Mouse (Mus musculus) spleen, adult 18-20 months (tissue): ENCODE results near the gene Slc22a22.

Experiments used
- DNase-seq, 2 experiments: peaks; one replicate each; pipeline ENCODE4 v3.0.0; 2022; ENCODE audit warnings: mixed read lengths in 2 of 2

Gene Slc22a22

GRCm38 (mm10) chr15:57477525-57477924, at the start of gene Slc22a22:
TSS of gene Slc22a22 (minus strand) at chr15:57477625.
- DNase-seq: no peak

DNA sequence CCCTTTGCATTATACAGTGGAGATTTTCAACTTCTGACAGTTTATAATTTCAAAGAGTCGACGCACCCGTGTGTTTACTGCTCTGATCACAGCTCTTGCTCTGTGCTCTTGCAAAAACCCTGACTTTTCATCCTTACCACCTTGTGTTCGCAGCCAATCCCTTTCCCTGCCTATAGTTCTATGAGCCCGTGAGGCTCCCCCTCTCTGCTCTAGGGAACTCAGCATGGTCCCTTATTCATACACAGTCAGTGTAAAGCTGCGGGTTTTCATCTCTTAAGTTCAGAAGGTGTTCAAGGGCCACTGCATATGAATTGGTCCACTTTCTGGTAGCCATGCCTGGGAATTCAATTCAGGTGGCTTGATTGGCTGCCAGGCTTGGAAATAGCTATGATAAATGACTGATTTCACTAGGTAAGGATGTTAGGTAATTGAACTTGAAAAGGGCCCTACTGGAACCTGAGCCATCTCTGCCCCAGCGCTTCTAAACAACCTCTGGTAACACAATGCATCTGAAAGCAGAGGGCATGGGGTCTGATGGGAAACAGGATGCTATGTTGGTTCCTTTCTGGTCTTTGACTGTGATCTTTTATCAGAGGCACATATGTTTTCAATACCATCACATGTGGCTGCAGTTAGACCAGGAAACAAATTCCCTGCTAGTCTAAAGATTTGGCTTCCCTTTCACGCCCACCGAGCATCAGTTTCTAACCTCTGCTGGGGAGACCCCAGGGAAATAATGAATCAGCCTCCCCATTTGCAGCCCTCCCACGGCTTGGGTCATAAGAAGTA, 46.3 kb upstream of the Slc22a22 start:
- no peak for DNase-seq

DNA sequence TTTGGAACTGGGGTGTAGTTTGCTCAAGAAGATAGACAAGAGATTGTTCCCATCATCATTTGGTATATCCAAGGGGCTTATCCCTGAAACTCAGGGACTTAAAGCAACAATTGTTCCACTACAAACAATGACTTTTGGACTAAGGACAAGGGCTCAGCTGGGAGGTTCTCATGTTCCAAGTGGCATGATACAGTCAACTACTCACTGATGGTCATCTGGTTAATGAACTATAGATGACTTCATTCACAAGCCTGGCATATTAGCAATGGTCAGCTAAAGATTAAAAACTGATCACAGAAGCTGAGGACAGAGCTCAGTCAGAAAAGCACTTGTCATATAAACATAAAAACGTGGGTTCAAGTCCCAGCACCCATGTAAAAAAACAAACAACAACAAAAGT, 44.7 kb upstream of the Slc22a22 start:
- DNase-seq: no peak

DNA sequence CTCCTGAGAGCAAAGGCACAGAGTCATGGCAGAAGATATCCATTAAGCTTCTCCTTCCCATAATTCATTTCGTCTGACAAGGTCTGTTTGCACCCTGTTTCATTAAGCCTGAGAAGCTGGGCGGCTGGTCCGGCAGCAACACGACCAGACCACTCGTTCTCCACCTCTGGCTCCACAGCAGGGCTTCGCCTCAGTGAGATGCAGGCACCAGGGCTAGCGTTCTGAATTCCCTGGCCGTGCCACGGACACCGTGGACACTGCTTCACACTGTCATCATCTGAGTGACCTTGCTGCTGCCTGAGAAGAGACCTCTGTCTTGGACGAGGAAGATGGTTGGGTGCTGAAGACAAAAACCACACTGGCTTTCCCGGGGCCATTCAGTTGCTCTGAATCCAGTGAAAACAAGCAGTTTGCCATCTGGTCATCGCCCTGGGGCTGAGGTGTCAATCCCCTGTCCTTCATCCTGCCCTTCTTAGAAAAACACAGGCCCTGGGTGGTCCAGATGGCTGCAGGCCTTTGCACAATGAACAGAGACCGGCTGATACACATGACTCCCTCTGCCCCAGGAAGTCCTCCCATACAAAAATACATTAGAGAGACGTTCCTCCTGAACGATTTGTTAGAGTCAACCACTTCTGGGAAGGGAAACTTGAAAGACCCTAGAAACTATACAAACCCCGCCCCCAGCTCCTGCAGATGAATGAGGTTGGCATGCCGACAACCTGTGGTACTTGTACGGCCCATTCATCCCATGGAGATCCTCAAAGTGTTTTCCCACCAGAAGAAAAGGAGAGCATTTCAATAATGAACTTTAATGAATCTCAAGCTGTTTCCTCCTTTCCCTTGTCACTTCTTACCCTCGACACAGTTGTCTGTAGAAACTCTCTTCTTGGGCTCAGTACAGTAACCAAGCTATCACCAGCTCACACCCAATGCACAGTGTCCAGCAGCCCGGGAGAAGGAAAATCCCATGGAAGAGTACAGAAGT, 32.1 kb upstream of the Slc22a22 start:
- DNase-seq: no peak

DNA sequence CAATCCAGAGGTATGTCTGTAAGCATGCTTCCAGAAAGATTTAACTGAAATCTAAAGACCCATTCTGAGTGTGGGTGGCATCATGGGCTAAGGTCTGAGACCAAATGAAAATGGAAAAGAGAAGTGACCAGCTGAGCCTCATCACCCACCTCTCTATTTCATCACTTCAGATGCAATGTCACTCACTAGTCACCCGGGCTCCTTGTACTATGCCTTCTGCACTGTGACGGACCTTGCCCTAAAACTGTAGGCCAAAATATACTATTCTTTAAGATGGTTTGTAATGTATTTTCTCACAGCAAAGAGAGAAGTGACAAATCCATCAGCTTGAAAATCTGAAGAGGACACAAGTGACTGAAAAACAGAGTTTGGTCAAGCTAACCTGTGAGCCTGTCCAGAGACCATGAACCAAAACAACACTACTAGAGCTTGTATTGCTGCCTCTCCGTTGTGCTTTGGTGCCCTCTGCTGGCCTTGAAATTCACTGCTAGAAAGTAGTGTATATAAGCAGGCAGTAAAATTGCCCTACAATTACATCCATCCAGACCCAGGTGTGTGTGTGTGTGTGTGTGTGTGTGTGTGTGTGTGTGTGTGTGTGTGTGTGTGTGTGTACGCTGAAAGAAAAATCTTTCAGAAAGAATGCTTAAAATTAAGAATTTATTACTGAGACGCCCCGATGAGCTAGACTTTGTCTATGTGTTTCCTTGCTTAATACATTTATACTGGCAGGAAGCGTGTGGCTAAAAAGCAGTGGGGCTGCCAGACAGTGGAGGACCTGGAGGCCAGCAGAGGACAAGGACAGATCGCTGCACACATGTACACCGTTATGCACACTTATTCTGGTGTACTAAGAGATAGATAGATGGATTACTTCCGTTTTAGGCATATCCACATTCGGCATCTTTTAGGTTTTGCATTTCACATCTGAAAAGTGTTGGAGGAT, 31.1 kb upstream of the Slc22a22 start:
- peak in 1 of 2 experiments; percentile 56 for DNase-seq

GRCm38 (mm10) chr15:57504126-57504705, 26.8 kb upstream of the Slc22a22 start:
- DNase-seq: no peak

DNA sequence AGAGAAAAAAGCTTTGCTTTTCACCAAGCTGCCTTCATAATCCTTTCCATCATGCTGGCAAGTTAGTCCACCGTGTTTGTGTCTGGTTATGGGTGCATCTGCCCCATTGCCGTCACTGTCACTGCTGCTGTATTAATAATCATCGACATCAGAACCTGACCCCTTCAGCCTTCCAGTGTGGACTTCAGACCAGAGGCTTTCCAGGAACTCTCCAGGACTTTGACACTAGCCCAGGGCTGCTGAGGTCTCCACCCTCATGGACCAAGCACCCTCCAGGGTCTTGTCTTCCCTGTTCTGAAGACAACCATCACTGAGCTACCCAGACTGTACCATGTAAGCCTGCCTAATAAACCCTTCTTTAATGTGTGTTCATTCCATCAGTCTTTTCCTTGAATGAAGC, 26.2 kb upstream of the Slc22a22 start:
- DNase-seq: no peak

GRCm38 (mm10) chr15:57501559-57501958, 24.1 kb upstream of the Slc22a22 start:
- no peak for DNase-seq

GRCm38 (mm10) chr15:57496106-57496505, 18.7 kb upstream of the Slc22a22 start:
- DNase-seq: no peak

DNA sequence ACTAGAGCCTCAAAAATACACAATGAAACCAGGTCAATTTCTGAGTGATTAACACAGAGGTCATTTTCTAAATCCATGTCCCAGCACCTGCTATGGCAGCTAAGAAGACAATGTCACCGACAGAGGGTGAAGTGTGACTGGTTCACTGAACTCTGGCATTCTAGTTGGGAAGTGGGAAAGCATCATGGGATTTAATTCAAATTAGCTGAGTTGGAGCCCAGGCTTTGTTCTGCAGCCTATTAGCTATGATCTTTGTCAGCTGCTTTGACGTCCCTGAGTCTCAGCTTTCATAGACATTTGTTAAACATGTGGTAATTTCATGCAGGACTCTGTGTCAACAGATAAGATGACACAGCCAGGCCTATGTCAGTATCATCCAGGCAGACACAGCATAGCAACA, 5.1 kb upstream of the Slc22a22 start:
- no peak for DNase-seq

DNA sequence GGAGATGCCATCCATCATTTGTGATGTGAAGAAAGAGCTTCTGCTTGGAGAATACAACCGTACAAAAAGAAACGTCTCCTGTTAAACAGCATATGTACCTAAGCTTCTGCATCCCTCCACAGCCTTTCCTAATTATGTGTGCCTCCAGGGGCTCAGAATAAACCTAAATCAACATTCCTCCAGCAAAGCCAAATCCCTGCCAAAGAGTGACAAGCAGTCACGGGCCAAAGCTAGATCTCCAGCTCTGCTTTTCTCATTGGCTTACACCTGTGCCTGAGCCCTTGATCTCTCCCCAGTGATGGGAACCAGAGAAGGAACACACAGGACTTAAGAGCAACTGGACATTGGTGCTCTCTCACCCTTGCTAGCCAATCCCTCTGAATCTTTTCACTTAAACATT, 5.8 kb downstream of the Slc22a22 start:
- DNase-seq: no peak

GRCm38 (mm10) chr15:57465996-57466395, 11.4 kb downstream of the Slc22a22 start:
- no peak for DNase-seq

GRCm38 (mm10) chr15:57465061-57465460, 12.4 kb downstream of the Slc22a22 start:
- no peak for DNase-seq

GRCm38 (mm10) chr15:57464066-57464465, 13.4 kb downstream of the Slc22a22 start:
- DNase-seq: no peak

DNA sequence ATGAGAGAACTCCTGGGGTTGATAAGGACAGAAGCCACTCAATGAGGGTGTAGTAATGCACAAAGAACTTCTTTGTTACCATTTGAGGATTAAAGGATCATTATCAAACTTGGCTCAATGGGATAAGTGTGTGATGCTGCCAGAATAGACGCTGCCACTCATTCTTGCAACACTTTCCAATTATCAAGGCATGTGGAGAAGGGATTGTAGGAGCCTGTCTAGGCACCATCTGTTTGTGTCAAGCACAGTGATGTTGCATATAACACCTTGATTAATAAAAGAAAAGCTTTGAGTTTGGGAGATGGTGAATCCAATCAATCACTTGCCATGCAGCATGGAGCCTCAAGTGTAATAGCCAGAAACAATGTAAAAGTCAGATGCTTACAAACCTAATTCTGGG, 16.1 kb downstream of the Slc22a22 start:
- no peak for DNase-seq

GRCm38 (mm10) chr15:57457374-57457773, 20.1 kb downstream of the Slc22a22 start:
- DNase-seq: no peak

- DNase-seq: no peak
These were observed 42.6 kb downstream of the Slc22a22 start for GRCm38 (mm10) chr15:57434710-57435404.

- no peak for DNase-seq
These were observed 68.9 kb downstream of the Slc22a22 start for GRCm38 (mm10) chr15:57408498-57408897.

DNA sequence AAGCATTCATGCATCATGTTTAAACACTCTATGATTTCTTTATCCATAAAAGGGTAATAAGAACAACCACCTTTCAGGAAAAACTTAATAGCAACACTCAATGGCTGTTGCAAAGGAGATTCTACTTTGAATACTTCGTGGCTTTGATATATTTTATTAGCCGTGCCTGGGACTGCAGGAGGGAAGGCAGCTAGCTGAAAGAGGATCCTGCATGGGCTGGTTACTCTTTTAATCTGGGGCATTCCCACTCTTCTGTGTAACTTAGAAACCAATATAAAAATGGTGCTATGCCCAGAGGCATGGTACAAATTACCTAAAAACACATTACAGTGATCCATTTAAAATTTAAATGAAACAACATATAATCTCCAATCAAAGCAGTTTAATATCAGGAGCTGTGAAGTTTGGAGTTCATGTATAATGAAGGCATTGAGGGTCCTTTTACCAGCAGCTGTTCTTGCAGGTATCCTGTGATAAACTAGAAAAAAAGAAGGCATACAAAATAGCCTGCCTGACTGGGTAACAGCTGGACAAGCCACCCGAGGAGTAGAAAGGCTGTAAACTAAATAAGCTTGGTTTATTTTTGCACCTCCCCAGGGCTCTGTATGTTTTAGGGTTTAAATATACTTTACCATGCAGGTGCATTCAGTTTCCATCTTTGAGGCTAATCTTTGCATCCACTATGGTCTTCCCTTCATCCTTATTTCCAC, 78.8 kb downstream of the Slc22a22 start:
- DNase-seq: no peak

GRCm38 (mm10) chr15:57394053-57394452, 83.4 kb downstream of the Slc22a22 start:
- no peak for DNase-seq

DNA sequence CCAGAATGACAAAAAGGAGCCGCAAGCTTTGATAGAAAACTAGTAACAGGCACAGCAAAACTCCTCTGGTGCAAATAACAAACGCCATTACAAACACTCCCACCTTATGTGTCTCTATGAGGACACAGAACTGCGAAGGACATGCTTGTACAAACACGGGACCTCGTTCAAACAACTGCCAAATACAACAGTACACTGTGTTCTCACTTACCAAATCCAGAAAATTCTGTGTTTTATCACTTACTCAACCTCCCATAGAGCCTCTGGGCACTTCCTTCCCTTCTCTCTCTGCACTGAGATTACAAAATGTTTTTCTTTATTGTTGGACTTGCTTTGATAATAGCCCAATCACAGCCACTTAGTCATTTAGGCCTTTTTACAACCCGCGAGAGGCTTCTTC, 97.0 kb downstream of the Slc22a22 start:
- no peak for DNase-seq
